Mouse (Mus musculus): ENCODE results near the gene Syn2.

DNA sequence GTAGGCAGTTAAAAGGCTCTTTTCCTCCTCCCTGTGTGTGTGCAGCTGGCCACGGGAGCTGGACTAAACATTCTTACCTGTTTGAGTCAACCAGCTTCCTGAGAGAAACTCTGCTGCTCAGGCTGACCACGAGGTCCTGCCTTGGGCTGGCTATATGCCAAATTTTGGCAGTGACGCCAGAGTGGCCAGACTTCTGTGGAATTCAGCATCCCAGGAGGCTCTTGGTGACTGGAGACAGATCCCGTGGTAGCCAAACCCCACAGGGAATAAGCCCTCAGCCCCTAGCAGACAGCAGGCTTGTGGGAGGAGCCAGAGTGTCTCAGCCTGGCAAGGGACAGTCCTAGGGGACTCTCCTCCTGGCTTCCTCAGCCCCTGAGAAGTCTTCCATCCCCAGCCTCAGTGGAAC, 137.2 kb downstream of the Syn2 start:
- no peak for TF ChIP-seq POLR2A (IDR thresholded peaks at IDR 0.05; ENCODE audit: low read depth, low read length)
- no peak for TF ChIP-seq CTCF (conservative IDR thresholded peaks at IDR 0.05; ENCODE audit: insufficient read depth, insufficient read length, low read depth, low read length)
